Mouse (Mus musculus): ENCODE data around the gene Atp12a.

DNA sequence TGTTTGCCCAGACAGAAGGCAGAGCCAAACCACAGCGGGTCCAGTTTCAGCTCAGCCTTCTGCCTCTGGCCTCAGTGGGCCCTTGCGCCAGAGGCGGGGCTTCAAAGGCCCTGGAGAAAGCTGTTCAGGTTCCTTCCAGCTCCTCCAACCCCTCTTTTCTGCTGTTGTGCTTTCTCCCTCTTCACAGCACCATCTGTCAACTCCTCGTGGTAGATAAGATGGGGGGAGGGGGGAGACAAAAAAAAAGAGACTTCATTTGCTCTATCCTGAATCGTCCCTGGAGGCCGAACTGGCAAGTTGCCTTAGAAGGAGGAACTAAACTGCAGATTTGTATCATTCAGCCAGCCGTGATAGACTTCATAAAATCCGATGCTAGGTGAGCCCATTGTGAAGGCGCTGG is 27.8 kb upstream of the Atp12a start:
- TF ChIP-seq EP300 (IDR thresholded peaks at IDR 0.05; ENCODE audit: insufficient read depth, low read depth, low read length) (no peak), CTCF (IDR thresholded peaks at IDR 0.05; ENCODE audit: low read depth, low read length) (no peak), POLR2A (IDR thresholded peaks at IDR 0.05; ENCODE audit: insufficient read depth, low read length) (no peak)

Data from ES-Bruce4 (cell line).